Mouse (Mus musculus): Measurements from ENCODE around the gene Rbbp4. TPM values are rescaled to one million over a fixed set of nuclear protein-coding genes. Genes with fewer than 3 reads are reported as not detected.

Gene Rbbp4
- polyA plus RNA-seq, 1 experiment from 2014 or later: 437 TPM

- no peak overlapping the region for H3K4me3 ChIP-seq (ENCODE audit: low read length)
- H3K36me3 ChIP-seq (ENCODE audit: control insufficient read depth, insufficient read depth, low read length): peaks cover 30% of the 10 kb centered on the region
These were observed 6.7 kb upstream of the Rbbp4 start for GRCm38 (mm10) chr4:129341888-129342287.

DNA sequence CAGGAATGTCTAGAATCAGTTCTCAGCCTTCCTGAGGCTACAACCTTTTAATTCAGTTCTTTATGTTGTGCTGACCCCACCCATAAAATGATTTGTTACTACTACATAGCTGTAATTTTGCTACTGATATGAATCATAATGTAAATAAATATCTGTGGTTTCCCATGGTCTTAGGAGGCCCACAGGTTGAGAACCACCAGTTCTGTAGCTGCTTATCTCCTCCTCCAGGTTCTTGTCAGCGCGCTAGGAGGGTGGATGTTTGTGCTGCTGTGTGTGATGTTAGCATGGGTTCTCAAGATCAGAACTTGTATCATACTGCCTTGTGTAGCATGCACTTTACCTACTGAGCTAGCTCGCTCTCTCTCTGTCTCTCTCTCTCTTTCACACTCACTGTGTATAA lies 4.6 kb upstream of the Rbbp4 start:
- H3K27ac ChIP-seq (ENCODE audit: low read depth, low read length): no peak overlapping the region
- H3K4me2 ChIP-seq (replicated peaks; ENCODE audit: low read depth, low read length): no peak overlapping the region
- no peak overlapping the region for H3K4me3 ChIP-seq (ENCODE audit: low read length)
- no peaks in the 10 kb centered on the region; the same call in 1 of the 2 replicates for H3K4me1 ChIP-seq (ENCODE audit: control insufficient read depth, insufficient read depth, low read length)
- no peak for ATAC-seq (ENCODE audit: low FRiP score, low TSS enrichment)
- 96% methylated on average over 3 of the region's 3 CpGs for WGBS
- H3K9ac ChIP-seq (ENCODE audit: low read depth, low read length): no peak overlapping the region
- H3K36me3 ChIP-seq (ENCODE audit: control insufficient read depth, insufficient read depth, low read length): peaks cover 27% of the 10 kb centered on the region
- no peaks in the 10 kb centered on the region for H3K9me3 ChIP-seq (ENCODE audit: control insufficient read depth, low read length)
- no peaks in the 10 kb centered on the region for H3K27me3 ChIP-seq (ENCODE audit: control insufficient read depth, insufficient read depth, low read length)

More at GRCm38 (mm10) chr4:129341888-129342287, 6.7 kb upstream of the Rbbp4 start:
- ATAC-seq (ENCODE audit: low FRiP score, low TSS enrichment): no peak
- Histone ChIP-seq H3K27ac (ENCODE audit: low read depth, low read length) (no peak overlapping the region), H3K4me2 (replicated peaks; ENCODE audit: low read depth, low read length) (no peak overlapping the region), H3K27me3 (ENCODE audit: control insufficient read depth, insufficient read depth, low read length) (no peaks in the 10 kb centered on the region), H3K9ac (ENCODE audit: low read depth, low read length) (no peak overlapping the region), H3K9me3 (ENCODE audit: control insufficient read depth, low read length) (no peaks in the 10 kb centered on the region), H3K4me1 (ENCODE audit: control insufficient read depth, insufficient read depth, low read length) (no peaks in the 10 kb centered on the region; the same call in 1 of the 2 replicates)
- 78% methylated on average over 1 of the region's 1 CpGs for WGBS

DNA sequence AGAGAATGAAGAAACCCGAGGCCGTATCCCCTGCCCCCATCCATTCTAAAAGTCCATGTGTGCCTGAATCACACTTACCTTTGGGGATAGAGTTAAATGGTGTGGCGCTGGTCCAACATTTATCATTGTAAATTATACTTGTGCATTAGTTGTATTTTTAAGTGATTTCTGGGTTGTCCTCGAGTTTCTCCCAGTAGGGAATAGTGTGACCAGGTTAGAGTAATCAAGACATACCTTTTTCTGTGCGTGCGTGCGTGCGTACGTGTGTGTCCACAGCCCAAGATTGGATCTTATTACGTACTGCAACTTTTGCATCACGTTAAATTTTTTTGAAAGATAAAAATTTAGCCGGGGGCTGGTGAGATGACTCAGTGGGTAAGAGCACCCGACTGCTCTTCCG lies 1.1 kb upstream of the Rbbp4 start:
- H3K4me1 ChIP-seq (ENCODE audit: control insufficient read depth, insufficient read depth, low read length): peaks cover 23% of the 10 kb centered on the region
- H3K9ac ChIP-seq (ENCODE audit: low read depth, low read length): peak overlapping the region; percentile 72
- no peak for ATAC-seq (ENCODE audit: low FRiP score, low TSS enrichment)
- H3K4me2 ChIP-seq (replicated peaks; ENCODE audit: low read depth, low read length): peak overlapping the region; percentile 69
- no peaks in the 10 kb centered on the region for H3K27me3 ChIP-seq (ENCODE audit: control insufficient read depth, insufficient read depth, low read length)
- no peaks in the 10 kb centered on the region for H3K9me3 ChIP-seq (ENCODE audit: control insufficient read depth, low read length)
- peaks cover 21% of the 10 kb centered on the region; the same call in 1 of the 2 replicates for H3K36me3 ChIP-seq (ENCODE audit: control insufficient read depth, insufficient read depth, low read length)
- peak overlapping the region; percentile 98 for H3K27ac ChIP-seq (ENCODE audit: low read depth, low read length)
- peak overlapping the region; percentile 97 for H3K4me3 ChIP-seq (ENCODE audit: low read length)
- WGBS: 42% methylated on average over 14 of the region's 14 CpGs

DNA sequence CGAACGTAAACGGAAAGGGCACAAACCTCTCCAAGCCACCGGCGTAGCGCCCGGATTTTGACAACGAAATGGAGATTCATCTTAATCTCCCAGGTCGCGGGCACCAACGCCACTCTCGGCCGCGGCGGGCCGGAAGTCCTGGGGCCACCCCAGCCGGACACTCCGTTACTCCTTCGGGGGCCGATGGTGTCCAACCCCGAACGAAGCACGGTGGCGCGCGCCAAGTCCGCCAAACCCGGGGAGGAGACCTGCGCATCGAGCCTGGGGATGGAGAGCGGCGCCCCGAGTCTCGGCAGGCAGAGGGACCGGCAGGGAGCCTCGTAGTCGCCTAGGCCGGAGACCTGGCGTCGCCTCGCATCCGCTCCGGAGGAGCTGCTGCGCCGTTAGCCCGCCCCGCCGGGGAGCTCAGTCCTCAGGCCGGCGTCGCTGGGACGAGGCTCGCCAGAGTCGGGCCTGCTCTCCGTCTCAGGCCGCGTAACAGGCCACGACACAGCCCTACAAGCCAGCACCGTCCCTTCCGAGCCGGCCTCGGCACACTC lies 424 bp downstream of the Rbbp4 start:
- ATAC-seq (ENCODE audit: low FRiP score, low TSS enrichment): peak; percentile 28

GRCm38 (mm10) chr4:129332846-129333245 lies 2.3 kb downstream of the Rbbp4 start:
- 0 out of 2 replicates have a peak overlapping the region, but pooled peaks have one; percentile 2 for H3K9ac ChIP-seq (ENCODE audit: low read depth, low read length)
- 35% methylated on average over 1 of the region's 1 CpGs for WGBS
- H3K4me2 ChIP-seq (replicated peaks; ENCODE audit: low read depth, low read length): peak overlapping the region; percentile 62
- H3K27ac ChIP-seq (ENCODE audit: low read depth, low read length): no peak overlapping the region
- H3K9me3 ChIP-seq (ENCODE audit: control insufficient read depth, low read length): no peaks in the 10 kb centered on the region
- peaks cover 52% of the 10 kb centered on the region for H3K36me3 ChIP-seq (ENCODE audit: control insufficient read depth, insufficient read depth, low read length)
- peaks cover 25% of the 10 kb centered on the region for H3K4me1 ChIP-seq (ENCODE audit: control insufficient read depth, insufficient read depth, low read length)
- no peak for ATAC-seq (ENCODE audit: low FRiP score, low TSS enrichment)
- no peaks in the 10 kb centered on the region for H3K27me3 ChIP-seq (ENCODE audit: control insufficient read depth, insufficient read depth, low read length)
- peak overlapping the region; percentile 97 for H3K4me3 ChIP-seq (ENCODE audit: low read length)

More for the DNA sequence above, 424 bp downstream of the Rbbp4 start:
- WGBS: under 1% methylated on average over 56 of the region's 62 CpGs
- Histone ChIP-seq H3K9me3 (ENCODE audit: control insufficient read depth, low read length) (no peaks in the 10 kb centered on the region), H3K9ac (ENCODE audit: low read depth, low read length) (peak overlapping the region; percentile 99), H3K4me3 (ENCODE audit: low read length) (peak overlapping the region; percentile 97), H3K36me3 (ENCODE audit: control insufficient read depth, insufficient read depth, low read length) (peaks cover 36% of the 10 kb centered on the region; the same call in 1 of the 2 replicates), H3K4me1 (ENCODE audit: control insufficient read depth, insufficient read depth, low read length) (peaks cover 25% of the 10 kb centered on the region), H3K27me3 (ENCODE audit: control insufficient read depth, insufficient read depth, low read length) (no peaks in the 10 kb centered on the region), H3K27ac (ENCODE audit: low read depth, low read length) (peak overlapping the region; percentile 96), H3K4me2 (replicated peaks; ENCODE audit: low read depth, low read length) (peak overlapping the region; percentile 62)

GRCm38 (mm10) chr4:129326191-129326590 lies 9.0 kb downstream of the Rbbp4 start:
- Histone ChIP-seq H3K27ac (ENCODE audit: low read depth, low read length) (no peak overlapping the region), H3K9me3 (ENCODE audit: control insufficient read depth, low read length) (no peaks in the 10 kb centered on the region), H3K9ac (ENCODE audit: low read depth, low read length) (no peak overlapping the region), H3K4me2 (replicated peaks; ENCODE audit: low read depth, low read length) (no peak overlapping the region), H3K4me3 (ENCODE audit: low read length) (no peak overlapping the region), H3K36me3 (ENCODE audit: control insufficient read depth, insufficient read depth, low read length) (peaks cover 78% of the 10 kb centered on the region), H3K4me1 (ENCODE audit: control insufficient read depth, insufficient read depth, low read length) (0 out of 2 replicates have a peak, but pooled peaks cover 1% of the 10 kb centered on the region), H3K27me3 (ENCODE audit: control insufficient read depth, insufficient read depth, low read length) (no peaks in the 10 kb centered on the region)
- 73% methylated on average over 1 of the region's 1 CpGs for WGBS
- no peak for ATAC-seq (ENCODE audit: low FRiP score, low TSS enrichment)

GRCm38 (mm10) chr4:129324756-129325155 lies 10.4 kb downstream of the Rbbp4 start:
- no peak for ATAC-seq (ENCODE audit: low FRiP score, low TSS enrichment)
- H3K27me3 ChIP-seq (ENCODE audit: control insufficient read depth, insufficient read depth, low read length): no peaks in the 10 kb centered on the region
- no peak overlapping the region for H3K9ac ChIP-seq (ENCODE audit: low read depth, low read length)
- no peak overlapping the region for H3K4me2 ChIP-seq (replicated peaks; ENCODE audit: low read depth, low read length)
- H3K4me1 ChIP-seq (ENCODE audit: control insufficient read depth, insufficient read depth, low read length): no peaks in the 10 kb centered on the region
- H3K4me3 ChIP-seq (ENCODE audit: low read length): no peak overlapping the region
- peaks cover 77% of the 10 kb centered on the region for H3K36me3 ChIP-seq (ENCODE audit: control insufficient read depth, insufficient read depth, low read length)
- no peaks in the 10 kb centered on the region for H3K9me3 ChIP-seq (ENCODE audit: control insufficient read depth, low read length)
- 90% methylated on average over 1 of the region's 1 CpGs for WGBS
- no peak overlapping the region for H3K27ac ChIP-seq (ENCODE audit: low read depth, low read length)

DNA sequence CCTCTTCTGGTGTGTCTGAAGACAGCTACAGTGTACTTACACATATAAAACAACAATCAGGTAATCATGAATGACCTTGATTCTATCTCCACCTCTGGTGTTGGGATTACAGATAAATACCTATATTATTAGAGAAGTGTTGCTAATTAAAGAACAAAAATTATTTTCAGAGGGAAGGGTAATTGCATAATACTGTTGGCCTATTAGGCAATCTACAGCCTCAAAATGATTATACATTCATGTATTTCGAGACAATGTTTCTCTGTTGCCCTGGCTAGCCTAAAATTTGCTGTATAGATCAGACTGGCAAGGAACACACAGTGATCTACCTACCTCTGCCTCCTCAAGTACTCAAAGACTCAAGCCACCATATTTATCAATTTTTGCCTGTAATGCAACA lies 11.7 kb downstream of the Rbbp4 start:
- Histone ChIP-seq H3K27ac (ENCODE audit: low read depth, low read length) (no peak overlapping the region), H3K9ac (ENCODE audit: low read depth, low read length) (no peak overlapping the region), H3K9me3 (ENCODE audit: control insufficient read depth, low read length) (no peaks in the 10 kb centered on the region), H3K27me3 (ENCODE audit: control insufficient read depth, insufficient read depth, low read length) (no peaks in the 10 kb centered on the region), H3K4me2 (replicated peaks; ENCODE audit: low read depth, low read length) (no peak overlapping the region), H3K4me1 (ENCODE audit: control insufficient read depth, insufficient read depth, low read length) (no peaks in the 10 kb centered on the region), H3K4me3 (ENCODE audit: low read length) (no peak overlapping the region), H3K36me3 (ENCODE audit: control insufficient read depth, insufficient read depth, low read length) (peaks cover 79% of the 10 kb centered on the region)
- 97% methylated on average over 1 of the region's 1 CpGs for WGBS
- ATAC-seq (ENCODE audit: low FRiP score, low TSS enrichment): no peak

DNA sequence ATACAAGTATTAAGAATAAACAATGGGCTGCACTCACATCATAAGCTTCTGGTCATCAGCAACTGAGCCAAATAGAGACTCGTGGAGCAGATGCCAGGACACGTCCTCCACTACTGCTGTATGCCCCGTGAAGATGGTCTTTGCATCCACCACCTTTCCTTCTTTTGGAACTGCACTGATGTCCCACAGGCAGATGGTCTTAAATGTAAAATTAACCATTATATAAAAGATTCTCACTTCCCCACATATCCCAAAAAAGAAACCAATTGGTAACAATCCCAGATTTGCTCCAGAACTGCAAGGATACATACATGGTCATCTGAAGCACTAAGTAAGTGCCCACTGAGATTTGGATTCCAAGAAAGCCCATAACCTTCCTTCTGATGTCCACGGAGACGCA lies 13.1 kb downstream of the Rbbp4 start:
- no peaks in the 10 kb centered on the region for H3K4me1 ChIP-seq (ENCODE audit: control insufficient read depth, insufficient read depth, low read length)
- no peak for ATAC-seq (ENCODE audit: low FRiP score, low TSS enrichment)
- H3K36me3 ChIP-seq (ENCODE audit: control insufficient read depth, insufficient read depth, low read length): peaks cover 79% of the 10 kb centered on the region
- no peaks in the 10 kb centered on the region for H3K9me3 ChIP-seq (ENCODE audit: control insufficient read depth, low read length)
- H3K4me2 ChIP-seq (replicated peaks; ENCODE audit: low read depth, low read length): no peak overlapping the region
- no peak overlapping the region for H3K4me3 ChIP-seq (ENCODE audit: low read length)
- no peak overlapping the region for H3K9ac ChIP-seq (ENCODE audit: low read depth, low read length)
- no peaks in the 10 kb centered on the region for H3K27me3 ChIP-seq (ENCODE audit: control insufficient read depth, insufficient read depth, low read length)
- no peak overlapping the region for H3K27ac ChIP-seq (ENCODE audit: low read depth, low read length)
- 95% methylated on average over 5 of the region's 5 CpGs for WGBS
